Mouse (Mus musculus) large intestine, adult 2 months (tissue): ENCODE measurements around the gene E130114P18Rik. TPM values are rescaled to one million over a fixed set of nuclear protein-coding genes. Genes with fewer than 3 reads are reported as not detected.

ENCODE experiments used
- DNase-seq: peaks from one replicate; pipeline ENCODE4 v3.0.0-alpha.2; 2012; ENCODE audit warnings: low read depth, low spot score
- WGBS: fragments of 180-500 bp; shearing (Covaris S2); methylation state at CpG from one replicate; pipeline ENCODE4 v1.1.7; 2018; 5-methylcytosine and 5-hydroxymethylcytosine counted together
- polyA plus RNA-seq: library from polyadenylated mRNA; depleted of rRNA; stranded (reverse); fragments of >200 nt; gene quantifications from 2 replicates; pipeline ENCODE4 v1.2.3, GENCODE M21; 2012

E130114P18Rik gene
- polyA plus RNA-seq, 1 experiment: not detected

DNA sequence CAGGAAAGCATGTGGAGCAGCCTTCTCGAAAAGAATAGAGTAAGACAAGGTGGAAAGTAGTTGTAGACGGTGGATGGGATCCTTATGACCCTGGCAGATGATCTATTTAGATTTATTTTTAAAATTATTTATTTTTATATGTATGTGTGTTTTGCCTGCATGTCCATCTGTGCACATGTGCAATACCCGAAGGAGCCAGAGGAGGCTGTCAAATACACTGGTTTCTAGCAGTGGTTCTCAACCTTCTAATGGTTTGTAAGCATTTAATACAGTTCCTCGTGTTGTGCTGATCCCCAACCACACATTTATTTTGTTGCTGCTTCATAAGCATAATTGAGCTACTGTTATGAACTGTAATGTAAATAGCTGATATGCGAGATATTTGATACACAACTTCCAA is 154.7 kb downstream of the E130114P18Rik start:
- no peak for DNase-seq
- 75% methylated on average over 5 of the region's 5 CpGs for WGBS

DNA sequence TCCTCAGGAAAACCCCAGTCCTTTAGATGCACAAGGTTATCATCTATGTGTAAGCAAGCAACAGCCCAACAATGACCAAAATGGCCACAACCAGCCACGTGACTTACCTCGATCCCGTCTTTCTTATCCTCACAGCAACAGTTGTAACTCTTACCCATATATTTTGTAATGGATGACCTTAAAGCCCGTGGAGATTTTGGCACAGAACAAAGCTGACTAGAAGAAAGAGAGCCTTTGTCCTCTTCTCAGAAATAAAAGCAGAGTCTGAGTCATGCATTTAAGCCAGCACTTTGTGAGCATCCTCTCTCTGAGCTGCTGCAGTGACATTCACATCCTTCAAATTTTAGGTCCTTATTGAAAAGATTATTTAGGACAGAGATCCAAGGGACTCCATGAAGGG is 156.1 kb downstream of the E130114P18Rik start:
- 74% methylated on average over 4 of the region's 4 CpGs for WGBS
- DNase-seq: no peak

- DNase-seq: no peak
- 92% methylated on average over 1 of the region's 1 CpGs for WGBS
These were observed 157.5 kb downstream of the E130114P18Rik start for GRCm38 (mm10) chr4:97620409-97620808.

GRCm38 (mm10) chr4:97618668-97619373 is 159.1 kb downstream of the E130114P18Rik start:
- DNase-seq: no peak
- 60% methylated on average over 15 of the region's 15 CpGs for WGBS

DNA sequence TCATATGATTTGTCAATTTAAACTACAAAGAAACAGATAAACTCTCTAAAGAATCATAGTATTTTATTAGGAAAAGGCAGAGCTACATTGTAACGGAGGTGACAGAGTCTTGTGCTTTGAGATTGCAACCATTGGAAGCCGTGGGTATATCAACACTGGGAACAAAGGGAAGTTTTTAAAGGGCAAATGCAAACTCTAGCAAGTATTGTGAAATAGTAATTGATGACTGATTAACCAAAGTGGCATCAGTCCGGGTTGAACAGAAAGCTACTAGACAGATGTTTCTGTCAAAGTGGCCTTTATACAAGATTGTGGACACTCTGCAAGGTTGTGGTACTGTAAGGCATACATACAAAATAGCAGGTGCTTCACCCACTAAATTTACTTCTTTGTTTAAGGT is 162.8 kb downstream of the E130114P18Rik start:
- no peak for DNase-seq
- 44% methylated on average over 3 of the region's 3 CpGs for WGBS

DNA sequence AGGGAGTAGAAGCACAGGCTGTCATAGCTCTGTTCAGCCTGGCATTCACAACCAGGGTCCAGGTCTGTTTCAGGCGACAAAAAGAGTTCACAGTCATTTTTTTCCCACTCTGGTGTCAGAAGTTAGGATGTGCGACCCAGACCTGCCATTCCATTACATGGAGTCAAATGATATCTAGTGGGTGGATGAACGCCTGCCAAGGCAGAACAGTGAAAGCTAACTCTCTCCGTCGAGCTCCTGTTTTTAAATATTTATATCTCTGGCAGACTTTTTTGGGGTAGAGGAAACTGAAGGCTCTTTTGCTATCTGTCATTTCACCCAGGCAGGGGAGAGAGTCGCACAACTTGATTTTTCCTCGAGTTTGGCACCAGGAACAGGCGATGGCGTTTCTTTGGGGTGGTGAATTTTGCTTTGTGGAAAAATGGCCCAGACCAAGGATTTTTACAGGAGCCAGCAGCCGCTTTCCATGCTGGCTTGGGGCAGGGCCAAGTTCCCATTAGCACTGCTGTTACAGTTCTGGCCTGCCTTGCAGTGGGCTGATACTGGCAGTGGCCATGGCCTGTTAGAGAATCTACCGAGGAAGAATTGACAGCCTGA is 166.5 kb downstream of the E130114P18Rik start:
- 71% methylated on average over 11 of the region's 11 CpGs for WGBS
- no peak for DNase-seq

DNA sequence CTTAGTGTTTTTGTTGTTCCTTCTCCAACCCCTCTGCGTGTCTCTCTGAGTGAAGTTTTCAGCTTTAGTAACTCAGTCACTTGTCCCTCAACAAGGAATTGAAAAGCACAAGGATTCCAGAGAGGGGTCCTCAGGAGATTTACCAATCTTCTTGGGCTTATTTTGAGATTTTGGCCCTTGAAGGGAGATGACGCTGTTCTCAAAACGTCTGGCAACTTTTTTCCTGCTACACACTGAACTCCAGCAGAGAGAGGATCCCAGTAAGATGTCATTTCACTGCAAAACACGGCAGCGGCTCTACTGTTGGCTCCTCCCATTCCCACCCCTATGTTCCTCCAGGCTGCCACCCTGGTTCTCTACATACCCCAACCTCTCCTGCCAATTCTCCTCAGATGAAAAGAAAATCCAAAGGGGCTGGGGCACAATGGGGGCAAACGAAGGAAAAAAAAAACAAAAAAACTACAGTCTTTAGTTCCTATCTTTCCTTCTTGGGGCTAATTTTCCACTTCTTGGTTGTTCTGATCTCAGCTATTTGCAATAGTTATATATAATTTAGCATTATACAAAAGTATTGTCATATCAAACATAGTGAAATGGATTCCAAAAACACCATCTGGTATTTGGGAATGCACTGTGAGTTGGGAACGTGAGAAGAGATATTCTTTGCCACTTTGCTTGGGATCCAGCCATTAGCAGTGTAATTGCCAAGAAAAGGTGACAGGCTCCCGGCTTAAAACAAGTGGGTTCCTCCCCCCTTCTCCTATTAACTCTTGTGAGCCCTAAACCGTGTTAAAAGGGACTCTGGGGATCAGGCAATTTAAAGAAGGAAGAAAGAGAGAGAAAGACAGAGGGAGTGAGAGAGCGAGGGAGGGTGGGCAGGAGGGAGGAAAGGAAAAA is 167.8 kb downstream of the E130114P18Rik start:
- no peak for DNase-seq
- WGBS: 64% methylated on average over 10 of the region's 10 CpGs

- 88% methylated on average over 4 of the region's 4 CpGs for WGBS
- no peak for DNase-seq
These were observed 168.5 kb downstream of the E130114P18Rik start for GRCm38 (mm10) chr4:97609329-97609728.

DNA sequence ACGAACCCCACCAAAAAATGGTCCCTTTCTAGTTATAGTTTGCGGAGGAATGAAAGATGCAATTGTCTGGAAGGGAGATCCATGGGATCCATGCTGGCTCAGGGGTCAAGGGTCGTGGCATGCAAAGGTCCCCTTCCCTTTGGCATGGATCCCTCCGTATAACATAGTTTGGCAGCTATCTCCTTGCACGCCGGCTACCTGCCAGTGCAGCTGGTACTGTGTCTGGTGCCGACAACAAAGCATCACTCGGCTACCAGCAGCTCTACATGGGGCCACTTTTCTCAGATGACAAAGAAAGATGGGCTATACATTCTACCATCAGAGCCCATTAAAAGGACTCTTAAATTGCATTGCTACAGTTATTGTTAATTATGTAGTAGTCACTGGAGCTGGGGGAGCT is 169.2 kb downstream of the E130114P18Rik start:
- no peak for DNase-seq

GRCm38 (mm10) chr4:97608134-97608533 is 169.7 kb downstream of the E130114P18Rik start:
- WGBS: 57% methylated on average over 3 of the region's 3 CpGs
- DNase-seq: no peak

More for the DNA sequence above, 169.2 kb downstream of the E130114P18Rik start:
- WGBS: 77% methylated on average over 8 of the region's 8 CpGs

DNA sequence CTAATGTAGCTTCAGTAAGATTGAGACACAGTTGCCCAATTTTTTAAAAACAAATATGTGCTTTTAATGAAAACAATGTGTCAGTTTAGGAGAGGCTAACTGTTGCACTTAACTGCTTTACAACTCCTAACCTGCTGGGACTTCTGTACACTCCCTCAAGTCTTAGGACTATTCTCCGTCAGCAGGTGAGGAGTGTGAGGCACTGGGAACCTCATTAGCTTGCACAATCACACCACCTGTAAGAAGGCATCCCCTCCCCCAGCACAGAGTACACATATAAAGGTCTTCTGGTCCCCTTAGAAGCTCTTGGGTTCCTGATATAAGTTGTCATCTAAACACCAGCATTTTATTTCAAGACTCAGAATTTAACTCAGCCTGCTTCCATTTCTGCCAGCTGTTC is 170.7 kb downstream of the E130114P18Rik start:
- no peak for DNase-seq
- 55% methylated on average over 1 of the region's 1 CpGs for WGBS

DNA sequence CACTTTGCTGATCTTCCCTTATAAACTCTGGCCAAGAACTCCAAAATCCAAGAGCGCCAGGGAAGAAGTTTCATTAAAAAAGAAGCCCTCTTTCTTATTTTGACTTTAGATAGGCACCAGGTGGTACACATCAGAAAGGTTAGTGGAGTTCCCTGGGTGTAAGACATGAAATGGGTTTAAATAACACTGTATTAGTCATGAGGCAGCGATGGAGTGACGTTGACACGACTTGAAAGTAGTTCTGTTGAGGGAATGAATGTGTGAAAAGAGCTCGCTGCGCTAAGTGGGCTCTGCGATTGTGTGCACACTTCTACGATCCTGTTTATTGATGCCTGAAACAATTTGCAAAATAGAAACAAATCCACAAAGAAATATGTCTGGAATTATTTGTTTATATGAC is 171.4 kb downstream of the E130114P18Rik start:
- no peak for DNase-seq
- 73% methylated on average over 8 of the region's 8 CpGs for WGBS

DNA sequence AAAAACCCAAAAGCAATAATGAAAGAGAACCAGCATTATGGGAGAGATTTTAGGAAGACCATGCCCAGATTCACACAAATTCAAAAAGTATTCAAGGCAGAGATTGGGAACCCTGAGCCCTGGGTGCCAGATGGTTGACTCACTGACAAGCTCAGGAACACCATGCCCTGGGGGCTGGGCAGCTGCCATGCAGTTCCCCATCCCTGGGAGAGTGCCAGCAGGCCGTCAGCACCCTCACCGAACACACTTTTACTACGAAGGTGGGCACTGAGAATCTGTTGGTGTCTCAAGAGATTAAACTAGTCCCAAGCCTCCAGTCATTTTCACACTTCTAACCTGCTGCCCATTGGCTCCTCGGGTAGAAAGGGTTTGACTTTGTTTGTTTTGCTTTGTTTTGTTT is 175.3 kb downstream of the E130114P18Rik start:
- DNase-seq: no peak
- WGBS: 79% methylated on average over 4 of the region's 4 CpGs

DNA sequence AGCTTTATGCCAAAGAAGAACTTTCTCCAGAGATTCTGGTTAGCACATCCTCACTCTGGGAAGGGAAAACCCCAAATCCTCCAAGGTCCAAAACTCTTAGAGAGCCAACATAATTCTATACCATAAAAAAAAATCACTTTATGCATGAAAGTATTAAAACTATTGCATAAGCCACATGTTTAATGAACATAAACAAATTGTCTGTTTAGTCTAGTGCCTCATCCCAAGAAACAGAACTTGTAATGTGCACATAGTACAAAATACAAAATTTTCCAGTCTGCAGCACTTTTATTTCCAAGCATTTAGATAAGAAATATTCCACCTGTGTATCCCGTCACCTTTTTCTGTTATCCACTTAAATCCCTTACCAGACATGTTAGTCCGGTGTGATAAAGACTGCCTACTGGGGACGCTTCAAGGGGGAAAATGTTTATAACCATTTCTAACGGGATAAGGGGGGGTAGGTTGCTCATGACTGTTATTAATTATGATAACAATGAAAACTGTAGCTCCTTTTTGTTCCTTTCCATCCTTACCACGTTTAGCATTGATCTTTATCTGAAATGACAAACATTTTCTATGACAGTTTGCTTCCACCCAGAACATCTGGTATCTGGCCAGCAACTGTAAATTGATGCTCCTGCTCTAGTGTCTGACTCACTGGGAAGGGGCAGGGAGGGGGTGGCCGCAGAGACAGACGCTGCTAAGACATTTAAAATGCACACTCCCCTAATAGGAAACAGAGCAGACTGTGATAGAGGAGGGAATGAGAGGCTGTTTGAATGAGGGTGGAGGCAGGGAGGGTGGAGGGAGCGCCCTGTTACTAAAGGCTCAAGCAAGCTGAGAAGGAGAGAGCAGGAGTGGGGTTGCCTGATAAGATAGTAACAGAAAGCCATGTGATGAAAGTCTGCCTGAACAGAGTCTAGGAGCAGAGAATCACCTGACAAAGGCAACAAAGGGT is 176.7 kb downstream of the E130114P18Rik start:
- DNase-seq: no peak
- WGBS: 50% methylated on average over 8 of the region's 8 CpGs

GRCm38 (mm10) chr4:97597443-97597842 is 180.4 kb downstream of the E130114P18Rik start:
- 89% methylated on average over 1 of the region's 1 CpGs for WGBS
- DNase-seq: no peak

DNA sequence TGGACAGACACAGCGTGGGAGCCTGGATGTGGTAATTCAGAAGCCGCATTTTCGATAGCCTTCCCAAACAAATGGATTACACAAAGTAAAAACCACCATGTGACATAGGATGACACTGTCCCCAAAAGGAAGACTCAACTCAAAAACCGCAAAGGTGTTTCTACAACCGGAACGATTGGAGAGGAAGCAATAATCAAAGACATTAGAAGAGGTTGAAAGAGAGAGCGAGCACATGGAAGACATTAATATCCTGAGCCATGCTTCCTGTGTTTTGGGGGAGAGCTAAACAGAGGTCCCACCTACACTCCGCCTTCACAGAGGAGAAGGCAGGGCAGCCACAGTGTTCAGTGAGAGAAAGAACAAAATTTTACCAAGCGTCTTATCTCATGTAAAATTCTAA is 181.5 kb downstream of the E130114P18Rik start:
- 91% methylated on average over 9 of the region's 9 CpGs for WGBS
- no peak for DNase-seq

GRCm38 (mm10) chr4:97593869-97594268 is 184.0 kb downstream of the E130114P18Rik start:
- DNase-seq: no peak
- WGBS: 87% methylated on average over 5 of the region's 5 CpGs

DNA sequence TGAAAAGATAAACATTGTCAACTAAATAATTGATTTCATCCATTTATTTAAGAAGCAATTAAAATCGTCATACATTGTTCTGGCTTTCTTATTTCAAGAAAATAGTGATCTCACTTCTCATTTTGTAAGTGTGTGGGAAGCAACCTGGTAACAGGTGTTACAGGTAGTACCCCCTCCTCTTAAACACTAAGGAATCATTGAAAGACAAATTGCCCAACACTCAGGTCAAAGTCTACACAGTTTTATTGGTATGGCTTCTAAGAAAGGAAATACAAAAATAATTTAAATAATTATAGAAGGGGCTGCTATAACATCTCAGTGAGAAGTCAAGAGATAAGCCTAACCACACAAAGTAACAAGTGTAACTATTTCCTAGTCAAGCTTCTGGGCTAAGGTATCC is 188.1 kb downstream of the E130114P18Rik start:
- 62% methylated on average over 1 of the region's 1 CpGs for WGBS
- DNase-seq: no peak

DNA sequence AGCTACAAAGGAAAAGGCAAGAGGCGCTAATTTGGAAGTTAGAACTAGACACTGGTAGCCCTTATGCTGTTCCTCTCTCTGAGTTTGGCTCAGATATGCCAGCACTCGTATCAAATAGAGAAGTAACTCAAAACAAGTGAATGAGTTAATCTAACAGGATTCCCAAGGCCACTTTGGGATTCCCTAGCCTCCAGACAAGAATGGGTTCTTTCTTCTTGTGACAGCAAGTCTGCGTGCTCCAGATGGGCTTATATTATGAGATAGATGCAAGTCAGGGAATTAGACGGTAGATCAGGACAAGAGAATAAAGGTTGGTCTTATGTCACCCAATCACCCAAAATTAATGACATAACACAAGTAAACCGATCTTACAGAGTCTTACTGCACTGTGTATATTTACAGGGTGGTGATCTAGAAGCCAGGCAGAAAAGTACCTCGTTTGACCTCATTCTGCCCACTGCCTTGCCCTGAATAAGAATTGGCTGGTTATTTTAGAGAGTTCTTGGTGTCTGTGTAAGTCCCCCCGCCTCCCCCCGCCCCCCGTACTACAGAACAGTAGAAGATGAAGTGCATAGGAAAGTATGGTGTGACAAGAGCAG is 190.4 kb downstream of the E130114P18Rik start:
- WGBS: 79% methylated on average over 9 of the region's 9 CpGs
- DNase-seq: no peak
